Comparison of ENCODE assay signal across 13 mouse cellular contexts in genomic region chr4:41318267-41318666, GRCm38 (mm10).
"Had no signal": no experiment of that assay in that cellular context is flagged by ENCODE, and none has a peak within 500 bp of the region (broad histone marks: within the 10 kb centered on the region; RNA-seq: fewer than 3 reads in every experiment).

No protein-coding gene starts in this region.

- DNase-seq: lung, adult 2 months; lung, postnatal 10 days; retina, postnatal 1 day; right cerebral cortex, postnatal 4 days; thymus, postnatal 4 days had no signal

- H3K27ac ChIP-seq: left cerebral cortex, adult 2 months; limb, embryonic 10.5 days; liver, embryonic 14.5 days; macrophage; midbrain, embryonic 15.5 days; neural tube, embryonic 13.5 days; stomach, embryonic 15.5 days had no signal

- H3K36me3 ChIP-seq: limb, embryonic 10.5 days; midbrain, embryonic 15.5 days; neural tube, embryonic 13.5 days; stomach, embryonic 15.5 days had no signal

- H3K4me3 ChIP-seq: left cerebral cortex, adult 2 months; limb, embryonic 10.5 days; megakaryocyte, embryonic 14.5 days; midbrain, embryonic 15.5 days; neural tube, embryonic 13.5 days; stomach, embryonic 15.5 days had no signal

- H3K27me3 ChIP-seq: megakaryocyte, embryonic 14.5 days; midbrain, embryonic 15.5 days; neural tube, embryonic 13.5 days; stomach, embryonic 15.5 days had no signal
